Mouse (Mus musculus) MEL (cell line): ENCODE results near the gene Ddx58.

Experiments
- MAX ChIP-seq: IDR thresholded peaks from 2 replicates; pipeline ENCODE4 v1.6.1; 2011; ENCODE audit warnings: low read length, improper control_type of control experiment
- MYC ChIP-seq: IDR thresholded peaks from 2 replicates; pipeline ENCODE4 v1.6.1; 2011; ENCODE audit warnings: low read depth, mild to moderate bottlenecking, low read length, improper control_type of control experiment, moderate library complexity
- POLR2A ChIP-seq, 2 experiments: IDR thresholded peaks; 2 replicates each; pipeline ENCODE4 v1.6.1; 2011 to 2012; ENCODE audit warnings: low read length in 2 of 2, mild to moderate bottlenecking in 2 of 2, control low read depth in 1 of 2, improper control_type of control experiment in 1 of 2, low read depth in 1 of 2, moderate library complexity in 1 of 2; ENCODE audit not compliant: control insufficient read depth in 1 of 2, insufficient read depth in 1 of 2, poor library complexity in 1 of 2
- USF1 ChIP-seq: IDR thresholded peaks from 2 replicates; pipeline ENCODE4 v1.6.1; 2014; ENCODE audit warnings: low read depth, mild to moderate bottlenecking, inconsistent platforms, low read length, improper control_type of control experiment, moderate library complexity

DNA sequence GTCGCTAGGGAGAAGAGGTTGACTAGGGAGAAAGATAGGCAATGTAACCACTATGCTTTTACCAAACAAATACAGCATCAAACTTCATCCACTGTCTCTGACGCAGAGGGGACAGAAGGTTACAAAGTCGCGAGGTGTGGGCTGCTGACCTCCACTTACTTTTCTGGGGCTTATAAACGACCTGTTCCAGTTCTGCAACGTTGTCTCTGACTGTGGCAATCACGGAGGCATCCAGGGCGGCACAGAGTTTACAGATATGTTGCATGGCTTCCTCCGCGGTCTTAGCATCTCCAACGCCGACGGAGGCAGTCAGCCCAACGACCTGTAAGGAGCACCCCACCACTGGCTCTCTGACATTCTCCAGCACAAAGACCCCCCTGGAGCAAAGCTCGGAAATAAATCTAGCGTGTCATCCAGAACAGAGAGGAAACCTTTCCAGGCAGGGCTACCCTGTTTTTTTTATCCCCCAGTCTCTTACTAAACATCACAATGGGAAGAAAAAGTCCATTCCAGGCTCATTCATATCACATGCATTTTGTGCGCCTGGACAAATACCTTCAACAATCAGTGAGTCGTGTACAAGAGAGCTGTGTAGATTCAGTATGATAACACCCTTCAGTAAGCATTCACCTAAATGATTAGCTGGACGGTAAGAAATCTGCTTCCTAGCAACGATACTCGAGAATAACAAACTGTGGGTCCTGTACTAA is 17.6 kb downstream of the Ddx58 start:
- TF ChIP-seq POLR2A (IDR thresholded peaks at IDR 0.05; ENCODE audit: control insufficient read depth in 1 of 2, insufficient read depth in 1 of 2, low read depth in 1 of 2, low read length in 2 of 2, poor library complexity in 1 of 2) (no peak), USF1 (no peak), MAX (no peak), MYC (no peak)
